Mouse (Mus musculus): ENCODE data around the gene Prss56. TPM values are rescaled to one million over a fixed set of nuclear protein-coding genes. Genes with fewer than 3 reads are reported as not detected.

Gene Prss56
- not detected for polyA plus RNA-seq (2017; shearing (Covaris generic))

DNA sequence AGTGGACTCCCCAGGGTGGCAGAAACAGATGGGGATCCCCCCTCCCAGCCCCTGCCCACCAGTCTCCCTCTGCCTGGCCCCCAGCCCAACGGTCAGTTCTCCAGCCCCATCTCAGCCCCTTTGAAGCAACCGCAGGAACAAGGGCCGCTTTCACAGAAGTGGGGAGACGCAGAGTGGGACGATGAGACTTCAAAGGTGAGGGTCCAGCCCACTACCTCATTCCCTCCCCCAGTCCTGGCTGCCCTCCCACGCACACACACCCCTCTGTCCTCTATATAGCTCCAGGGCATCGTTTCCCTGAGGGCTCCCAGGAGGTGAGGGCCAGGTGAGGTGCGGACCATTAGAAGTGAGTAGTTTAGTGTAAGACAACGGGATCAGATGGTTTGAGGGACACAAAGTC lies at the start of gene Prss56:
Prss56 (plus strand) TSS at position 301 of the 400 bp plus-strand sequence.

DNA sequence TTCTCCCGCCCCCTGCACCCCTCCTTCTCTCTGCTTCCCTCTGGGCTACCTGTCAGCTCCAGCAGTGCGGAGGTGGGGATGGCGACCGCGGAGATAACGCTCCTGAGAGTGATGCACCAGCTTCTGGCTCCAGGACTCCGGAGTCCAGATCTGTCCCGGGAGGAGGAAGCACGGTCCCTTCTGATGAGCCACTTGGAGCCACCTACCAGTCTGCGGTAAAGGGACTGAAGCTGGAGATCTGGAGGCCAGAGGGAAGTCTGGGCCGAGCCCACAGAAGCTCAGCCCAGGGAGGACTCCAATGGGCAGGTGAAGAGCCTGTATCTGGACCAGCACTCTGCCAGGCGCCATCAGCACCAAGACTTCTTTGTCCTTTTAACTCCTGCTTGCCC lies 26.9 kb upstream of the Prss56 start, which contains the start of gene Ecel1:
Ecel1 (minus strand) TSS at position 323 of the 389 bp plus-strand sequence.

DNA sequence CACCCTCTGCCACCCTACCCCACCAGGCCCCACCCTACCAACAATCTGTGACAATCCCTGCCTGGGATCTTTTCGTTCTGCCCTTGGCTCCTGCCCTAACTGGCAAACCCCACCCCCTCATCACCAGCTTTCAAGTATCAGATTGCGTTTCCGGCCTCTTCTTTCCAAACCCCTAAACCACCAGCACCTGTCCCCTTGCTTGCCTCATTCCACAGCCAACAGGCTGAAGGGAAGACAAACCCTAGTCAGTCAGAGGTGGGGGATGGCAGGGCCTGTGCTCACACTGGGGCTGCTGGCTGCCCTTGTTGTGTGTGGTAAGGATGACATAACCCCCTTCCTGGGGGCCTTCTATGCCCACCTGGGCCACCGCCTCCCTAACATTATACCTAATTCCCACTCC lies 7.3 kb downstream of the Prss56 start, which contains the start of gene Chrnd:
Chrnd (plus strand) TSS at position 179 of the 400 bp plus-strand sequence.

DNA sequence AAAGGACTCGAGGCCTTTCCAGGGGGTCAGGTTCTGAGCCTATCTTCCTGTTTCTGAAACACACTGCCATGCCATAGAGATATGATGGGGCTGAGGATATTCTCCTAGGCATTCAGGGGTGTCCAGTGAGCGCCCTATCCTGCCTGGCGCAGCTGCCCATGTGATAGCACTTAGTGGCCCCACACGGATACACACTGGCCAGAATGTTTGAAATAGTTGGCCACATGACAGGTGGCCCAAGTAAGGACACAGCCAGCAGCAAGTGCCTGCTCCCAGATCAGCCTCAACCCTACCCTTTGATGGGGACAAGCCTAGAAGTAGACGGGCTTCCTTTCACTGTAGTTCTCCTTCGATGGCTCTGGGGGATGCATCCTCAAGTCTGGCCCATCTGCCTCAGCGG lies 21.4 kb downstream of the Prss56 start, which contains the start of gene Chrng:
Chrng (plus strand) TSS at position 193 of the 400 bp plus-strand sequence.

DNA sequence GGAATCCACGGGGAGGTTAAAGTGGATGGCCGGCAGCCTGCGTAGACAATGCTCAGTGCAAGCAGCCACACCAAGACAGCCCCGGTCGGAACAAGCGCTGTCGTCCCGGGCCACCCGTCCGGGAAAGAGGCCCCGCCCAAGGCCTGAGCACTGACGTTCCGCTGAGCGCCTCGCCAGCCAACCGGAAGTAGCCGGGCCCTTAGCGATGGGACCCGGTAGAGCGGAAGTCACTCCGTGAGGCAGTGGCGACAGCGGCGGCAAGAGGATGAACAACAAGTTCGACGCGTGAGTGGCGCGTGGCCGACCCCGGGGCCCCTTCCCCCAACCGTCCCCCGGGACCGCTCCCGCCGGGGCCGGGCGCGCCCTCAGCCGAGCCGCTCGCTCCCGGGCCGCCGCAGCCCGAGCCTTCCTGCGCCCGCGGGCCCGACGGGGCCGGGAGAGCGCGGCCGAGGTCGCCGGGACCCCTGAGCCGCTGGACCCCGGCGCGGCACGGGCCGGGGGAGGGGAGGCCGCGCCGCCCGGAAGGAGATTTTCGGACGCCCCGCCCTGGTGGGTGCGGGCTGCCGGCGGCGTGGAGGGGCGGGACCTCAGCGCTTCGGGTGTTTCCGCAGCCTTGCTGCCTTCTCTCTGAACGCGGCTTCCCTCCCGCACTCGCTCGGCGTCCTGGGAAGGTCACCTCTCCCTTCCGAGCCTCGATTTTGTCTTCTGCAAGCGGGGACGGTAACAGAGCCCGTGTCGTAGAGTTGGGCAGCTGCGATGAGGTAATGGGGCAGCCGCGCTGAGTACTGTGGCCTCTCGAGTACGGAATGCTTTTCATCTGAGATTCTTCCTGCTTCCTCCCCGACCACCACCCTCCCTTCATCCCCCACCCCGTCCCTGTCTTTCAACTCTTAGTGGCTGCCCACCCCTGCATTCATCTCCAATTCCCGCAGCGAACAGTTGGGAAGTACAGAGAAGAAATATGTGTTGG lies 30.9 kb downstream of the Prss56 start, which contains the start of gene Eif4e2:
Eif4e2 (plus strand) TSS at position 180 of the 970 bp plus-strand sequence.

Other genes with a start within 250 kb of the Prss56 start
- gene Alppl2, start 93.4 kb upstream of the Prss56 start, polyA plus RNA-seq (2017; shearing (Covaris generic)): not detected
- not detected for gene Alpi, start 81.7 kb upstream of the Prss56 start, polyA plus RNA-seq (2017; shearing (Covaris generic))
- gene Akp3, start 58.3 kb upstream of the Prss56 start, polyA plus RNA-seq (2017; shearing (Covaris generic)): not detected
- gene Ecel1, start 26.8 kb upstream of the Prss56 start, polyA plus RNA-seq (2017; shearing (Covaris generic)): under 1 TPM; 0.16 to 0.38 TPM
- not detected for gene Chrnd, start 7.3 kb downstream of the Prss56 start, polyA plus RNA-seq (2017; shearing (Covaris generic))
- not detected for gene Chrng, start 21.3 kb downstream of the Prss56 start, polyA plus RNA-seq (2017; shearing (Covaris generic))
- gene Eif4e2, start 30.6 kb downstream of the Prss56 start, polyA plus RNA-seq (2017; shearing (Covaris generic)): 100 to 1,000 TPM; 155 to 157 TPM
- under 1 TPM in 1 of 2 experiments, not detected in 1; 0.21 TPM for gene Efhd1, start 81.0 kb downstream of the Prss56 start, polyA plus RNA-seq (2017; shearing (Covaris generic))
- gene Gigyf2, start 143.7 kb downstream of the Prss56 start, polyA plus RNA-seq (2017; shearing (Covaris generic)): 10 to 100 TPM; 56.4 to 64.0 TPM
- gene Kcnj13, start 211.4 kb downstream of the Prss56 start, polyA plus RNA-seq (2017; shearing (Covaris generic)): under 1 TPM; 0.21 to 0.95 TPM